ENCODE assay signal across 8 mouse cellular contexts in genomic region chr12:69196444-69197377, GRCm38 (mm10). TPM values are rescaled to one million over a fixed set of nuclear protein-coding genes. Genes with fewer than 3 reads are reported as not detected.
DNase-seq lines count a peak whose midpoint lies in the region; ATAC-seq and TF ChIP-seq lines count a peak whose summit lies in the region.

Gm49383 (minus strand) TSS chr12:69197104.

- peaks cover 1% of the 10 kb centered on the region for H3K4me1 ChIP-seq in ES-Bruce4 (ENCODE audit: control insufficient read depth, insufficient read depth, low read length)
- no peaks in the 10 kb centered on the region for H3K4me1 ChIP-seq in forebrain, embryonic 11.5 days (replicated peaks; ENCODE audit: control insufficient read depth, insufficient read depth, low read length)
- peaks cover 21% of the 10 kb centered on the region for H3K4me1 ChIP-seq in heart, embryonic 16.5 days (ENCODE audit: control insufficient read depth, insufficient read depth, low read length)
- peaks cover 3% of the 10 kb centered on the region for H3K4me1 ChIP-seq in lung, adult 2 months (ENCODE audit: control insufficient read depth, insufficient read depth, low read length)
- H3K4me1 ChIP-seq in neural tube, embryonic 15.5 days, result peaks cover 31% of the 10 kb centered on the region

- under 1% methylated on average over 75 of the region's 75 CpGs for WGBS in forebrain, embryonic 11.5 days
- WGBS in heart, embryonic 16.5 days, result under 1% methylated on average over 75 of the region's 75 CpGs
- 1% methylated on average over 75 of the region's 75 CpGs for WGBS in lung, adult 2 months
- WGBS in neural tube, embryonic 15.5 days, result under 1% methylated on average over 75 of the region's 75 CpGs

- peak within 1 kb of the TSS; percentile 93 for H3K9ac ChIP-seq in ES-Bruce4 (ENCODE audit: low read depth, poor library complexity, severe bottlenecking)
- H3K9ac ChIP-seq in forebrain, embryonic 11.5 days (ENCODE audit: low read length), result peak within 1 kb of the TSS; percentile 85
- H3K9ac ChIP-seq in heart, embryonic 16.5 days (ENCODE audit: low read length), result peak within 1 kb of the TSS; percentile 96
- peak within 1 kb of the TSS; percentile 85 for H3K9ac ChIP-seq in neural tube, embryonic 15.5 days (replicated peaks)

- peak within 1 kb of the TSS; percentile 97 for H3K4me3 ChIP-seq in ES-Bruce4 (ENCODE audit: low read depth, low read length)
- peak within 1 kb of the TSS; percentile 93 for H3K4me3 ChIP-seq in forebrain, embryonic 11.5 days (ENCODE audit: low read depth, low read length)
- H3K4me3 ChIP-seq in heart, embryonic 16.5 days (ENCODE audit: low read length), result peak within 1 kb of the TSS; percentile 100
- H3K4me3 ChIP-seq in lung, adult 2 months (replicated peaks; ENCODE audit: extremely low read depth, low read depth, low read length), result peak within 1 kb of the TSS; percentile 86
- peak within 1 kb of the TSS; percentile 96 for H3K4me3 ChIP-seq in neural tube, embryonic 15.5 days (replicated peaks)

- DNase-seq in c-Kit-positive CD71-negative TER-119-negative erythroid progenitor cells, embryonic 14.5 days (ENCODE audit: low read depth), result peak; percentile 64
- peak; percentile 87 for DNase-seq in forebrain, embryonic 11.5 days (ENCODE audit: low spot score)
- DNase-seq in kidney, postnatal 25 days, result peak; percentile 71 to 85
- peak; percentile 70 for DNase-seq in lung, adult 2 months
- DNase-seq in testis, postnatal 10 days (ENCODE audit: low spot score), result peak; percentile 75

- peaks cover 12% of the 10 kb centered on the region for H3K36me3 ChIP-seq in ES-Bruce4 (ENCODE audit: control insufficient read depth, insufficient read depth, low read length, poor library complexity, severe bottlenecking)
- peaks cover 5% of the 10 kb centered on the region; the same call in 1 of the 2 replicates for H3K36me3 ChIP-seq in forebrain, embryonic 11.5 days (ENCODE audit: control insufficient read depth, insufficient read depth, low read length)
- H3K36me3 ChIP-seq in heart, embryonic 16.5 days (ENCODE audit: control insufficient read depth, insufficient read depth), result peaks cover 20% of the 10 kb centered on the region
- H3K36me3 ChIP-seq in neural tube, embryonic 15.5 days, result peaks cover 14% of the 10 kb centered on the region; the same call in 1 of the 2 replicates

- ATAC-seq in forebrain, embryonic 11.5 days (replicated peaks; ENCODE audit: low FRiP score), result peak; percentile 83
- ATAC-seq in heart, embryonic 16.5 days (replicated peaks; ENCODE audit: extremely low read depth, insufficient read depth, low FRiP score), result peak; percentile 64
- ATAC-seq in neural tube, embryonic 15.5 days (ENCODE audit: low FRiP score), result peak; percentile 87

- no peak for TF ChIP-seq EP300 in ES-Bruce4 (IDR thresholded peaks at IDR 0.05; ENCODE audit: insufficient read depth, low read depth, low read length)

- H3K27ac ChIP-seq in ES-Bruce4 (ENCODE audit: insufficient read depth, low read length), result no peak within 1 kb of the TSS
- H3K27ac ChIP-seq in forebrain, embryonic 11.5 days (ENCODE audit: low read depth, low read length), result peak within 1 kb of the TSS; percentile 85
- H3K27ac ChIP-seq in heart, embryonic 16.5 days (ENCODE audit: low read length), result peak within 1 kb of the TSS; percentile 94
- peak within 1 kb of the TSS; percentile 95 for H3K27ac ChIP-seq in neural tube, embryonic 15.5 days (replicated peaks)

- no peak for TF ChIP-seq CTCF in ES-Bruce4 (IDR thresholded peaks at IDR 0.05; ENCODE audit: low read depth, low read length)
- no peak for TF ChIP-seq CTCF in lung, adult 2 months (IDR thresholded peaks at IDR 0.05; ENCODE audit: insufficient read depth, low read length)

- TF ChIP-seq POLR2A in ES-Bruce4 (IDR thresholded peaks at IDR 0.05; ENCODE audit: insufficient read depth, low read length), result peak; percentile 70
- TF ChIP-seq POLR2A in lung, adult 2 months (IDR thresholded peaks at IDR 0.05; ENCODE audit: borderline replicate concordance, extremely low read depth, low read depth, low read length), result peak; percentile 67; the same call in 1 of the 2 replicates

- no peaks in the 10 kb centered on the region for H3K27me3 ChIP-seq in ES-Bruce4 (ENCODE audit: control insufficient read depth, insufficient read depth, low read length, poor library complexity, severe bottlenecking)
- no peaks in the 10 kb centered on the region for H3K27me3 ChIP-seq in forebrain, embryonic 11.5 days (ENCODE audit: control insufficient read depth, insufficient read depth, low read length)
- H3K27me3 ChIP-seq in heart, embryonic 16.5 days (ENCODE audit: control insufficient read depth, insufficient read depth, low read length), result no peaks in the 10 kb centered on the region
- H3K27me3 ChIP-seq in neural tube, embryonic 15.5 days (replicated peaks), result no peaks in the 10 kb centered on the region

- no peaks in the 10 kb centered on the region for H3K9me3 ChIP-seq in ES-Bruce4 (replicated peaks; ENCODE audit: control insufficient read depth, insufficient read depth, low read length, poor library complexity, severe bottlenecking)
- H3K9me3 ChIP-seq in forebrain, embryonic 11.5 days (ENCODE audit: control insufficient read depth, low read length), result no peaks in the 10 kb centered on the region
- H3K9me3 ChIP-seq in heart, embryonic 16.5 days (replicated peaks; ENCODE audit: control insufficient read depth, low read length), result no peaks in the 10 kb centered on the region
- no peaks in the 10 kb centered on the region for H3K9me3 ChIP-seq in neural tube, embryonic 15.5 days (replicated peaks)

- H3K4me2 ChIP-seq in forebrain, embryonic 11.5 days (ENCODE audit: low read depth, low read length, severe bottlenecking), result peak within 1 kb of the TSS; percentile 93
- H3K4me2 ChIP-seq in heart, embryonic 16.5 days (ENCODE audit: low read depth, low read length), result peak within 1 kb of the TSS; percentile 99
- peak within 1 kb of the TSS; percentile 95 for H3K4me2 ChIP-seq in neural tube, embryonic 15.5 days

RNA-seq across cellular contexts. Expression of gene Gm49383, which starts in this region (rescaled TPM):
- 15.1 and 15.4 TPM in 2 replicates for polyA plus RNA-seq in ES-Bruce4 (2011; ENCODE audit: insufficient read depth, insufficient read length, low read depth, missing spikeins)
- 42.2 and 43.4 TPM in 2 replicates for polyA plus RNA-seq in forebrain, embryonic 11.5 days (2014; fragmentation: Nextera tagmentation; extraction: Ambion mirVana)
- 14.8 and 17.6 TPM in 2 replicates for polyA plus RNA-seq in heart, embryonic 16.5 days (2015; fragmentation: Nextera tagmentation; extraction: Ambion mirVana)
- polyA plus RNA-seq in lung, adult 2 months (2012; rRNA removed), result 0.21 TPM in 1 of 2 replicates, not detected in the other
- 9.4 and 18.8 TPM in 2 replicates for polyA plus RNA-seq in neural tube, embryonic 15.5 days (2015; fragmentation: Nextera tagmentation; extraction: Ambion mirVana)

Comparison
In these comparisons a context has a peak if more than half of its experiments do, and no peak if none do; other contexts are left out.
1. Peak in DNase-seq and H3K4me3 ChIP-seq in lung, adult 2 months; RNA of the gene not detected or under 1 TPM.